Mouse (Mus musculus) kidney, postnatal 14 days (tissue): ENCODE measurements at regions not wholly inside any gene's neighbourhood (a gene's known extent, or its start where the extent isn't known, plus 50 kb on each side); places are given as distances from the start of the nearest gene placed in this dataset.

Experiments
- DNase-seq: peaks from one replicate; pipeline ENCODE4 v3.0.0; 2022; ENCODE audit warnings: mixed read lengths

DNA sequence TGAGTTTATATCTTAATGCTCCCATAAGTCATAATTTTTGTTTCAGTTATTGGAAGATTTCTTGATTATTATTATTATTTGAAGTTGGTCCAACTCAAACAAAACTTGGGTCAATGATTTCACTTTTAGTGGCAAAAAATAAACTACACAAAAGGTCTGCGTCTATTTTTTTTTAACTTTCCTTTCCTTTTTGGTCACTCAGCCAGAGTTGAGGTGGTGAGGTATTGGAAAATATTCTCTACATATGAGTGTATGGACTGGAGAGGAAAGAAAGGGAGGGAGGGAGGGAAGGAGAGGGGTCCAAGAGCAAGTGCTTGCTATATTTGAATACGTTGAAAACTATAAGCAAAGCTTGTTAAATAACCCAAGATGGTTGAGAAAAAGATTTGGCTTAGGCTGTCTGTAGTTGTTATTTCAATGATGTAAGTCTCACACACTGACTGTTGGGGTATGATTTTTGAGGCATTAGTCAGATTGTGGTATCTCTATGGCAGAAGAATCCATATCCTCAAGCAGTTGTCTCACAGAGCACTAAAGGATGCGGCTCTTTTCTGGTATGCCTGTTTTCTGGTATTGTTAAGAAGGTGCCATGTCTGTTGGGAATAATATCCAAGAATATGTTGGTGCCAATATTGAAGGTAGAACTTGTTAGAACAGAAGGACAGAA lies 75.9 kb upstream of the Hey2 start:
- no peak for DNase-seq

- no peak for DNase-seq
Observed at GRCm38 (mm10) chr10:30893771-30894170, 51.2 kb upstream of the Hey2 start.
